Mouse (Mus musculus) embryonic fibroblast, embryonic 13.5 days (primary cell): ENCODE measurements around the gene Fam53b.

Experiments
- CTCF ChIP-seq: IDR thresholded peaks from 2 replicates; pipeline ENCODE4 v1.5.1; 2011; ENCODE audit warnings: mild to moderate bottlenecking, control low read depth, low read length, moderate library complexity, borderline replicate concordance; ENCODE audit not compliant: insufficient read depth
- POLR2A ChIP-seq: IDR thresholded peaks from 2 replicates; pipeline ENCODE4 v1.6.1; 2011; ENCODE audit warnings: low read depth, mild to moderate bottlenecking, control low read depth, low read length, moderate library complexity

GRCm38 (mm10) chr7:132683923-132684322, 129.8 kb downstream of the Fam53b start:
- TF ChIP-seq CTCF (no peak), POLR2A (no peak)
